Comparison of ENCODE assay signal across 14 mouse cellular contexts in genomic region chr8:121462092-121462491, GRCm38 (mm10).
"Had no signal": no experiment of that assay in that cellular context is flagged by ENCODE, and none has a peak within 500 bp of the region (broad histone marks: within the 10 kb centered on the region; RNA-seq: fewer than 3 reads in every experiment).

No protein-coding gene starts in this region.

- H3K27ac ChIP-seq: midbrain, embryonic 10.5 days; midbrain, embryonic 13.5 days; midbrain, embryonic 15.5 days; neural tube, embryonic 13.5 days; neural tube, embryonic 15.5 days had no signal

- DNase-seq: lung, adult 18-20 months; lung, embryonic 14.5 days; lung, postnatal 10 days; lung, postnatal 4 days; right cerebral cortex, postnatal 14 days; thymus, adult 18-20 months; thymus, postnatal 14 days; thymus, postnatal 36 days had no signal

- H3K36me3 ChIP-seq: midbrain, embryonic 10.5 days; midbrain, embryonic 13.5 days; midbrain, embryonic 15.5 days; neural tube, embryonic 13.5 days; neural tube, embryonic 15.5 days had no signal

- H3K4me1 ChIP-seq: midbrain, embryonic 10.5 days; midbrain, embryonic 13.5 days; midbrain, embryonic 15.5 days had no signal

- H3K9me3 ChIP-seq: midbrain, embryonic 10.5 days; midbrain, embryonic 13.5 days; midbrain, embryonic 15.5 days; neural tube, embryonic 13.5 days; neural tube, embryonic 15.5 days had no signal

- H3K4me3 ChIP-seq: midbrain, embryonic 10.5 days; midbrain, embryonic 13.5 days; midbrain, embryonic 15.5 days; myocyte; neural tube, embryonic 13.5 days; neural tube, embryonic 15.5 days had no signal

- H3K9ac ChIP-seq: lung, embryonic 14.5 days; midbrain, embryonic 13.5 days; midbrain, embryonic 15.5 days; neural tube, embryonic 13.5 days; neural tube, embryonic 15.5 days had no signal

- H3K4me2 ChIP-seq: lung, embryonic 14.5 days; midbrain, embryonic 13.5 days; midbrain, embryonic 15.5 days; neural tube, embryonic 13.5 days; neural tube, embryonic 15.5 days had no signal

- ATAC-seq: midbrain, embryonic 13.5 days; midbrain, embryonic 15.5 days had no signal

- H3K27me3 ChIP-seq: midbrain, embryonic 13.5 days; midbrain, embryonic 15.5 days; neural tube, embryonic 13.5 days; neural tube, embryonic 15.5 days had no signal
